Mouse (Mus musculus): Measurements from ENCODE around the gene Fam184a. TPM values are rescaled to one million over a fixed set of nuclear protein-coding genes. Genes with fewer than 3 reads are reported as not detected.
A peak's percentile ranks its signal among the peaks of the same experiment; 100 is the strongest.

Fam184a gene
- polyA plus RNA-seq, 1 experiment: 17.6 TPM

GRCm38 (mm10) chr10:53596677-53597120, 154.2 kb downstream of the Fam184a start, which contains the start of gene Asf1a:
Gene Asf1a, plus strand, starts transcription at chr10:53596757.
- peak; percentile 99 for DNase-seq (ENCODE audit: low read depth)
- TF ChIP-seq CTCF (IDR thresholded peaks at IDR 0.05; ENCODE audit: borderline replicate concordance, extremely low read depth, insufficient read depth, insufficient read length) (peak; percentile 61; the same call in 1 of the 2 replicates), POLR2A (IDR thresholded peaks at IDR 0.05; ENCODE audit: borderline replicate concordance, extremely low read depth, insufficient read depth, insufficient read length, poor library complexity, severe bottlenecking) (peak; percentile 45; the same call in 1 of the 2 replicates)

GRCm38 (mm10) chr10:53595744-53596676, 154.9 kb downstream of the Fam184a start:
- TF ChIP-seq POLR2A (IDR thresholded peaks at IDR 0.05; ENCODE audit: borderline replicate concordance, extremely low read depth, insufficient read depth, insufficient read length, poor library complexity, severe bottlenecking) (peak; percentile 67; the same call in 1 of the 2 replicates), CTCF (IDR thresholded peaks at IDR 0.05; ENCODE audit: borderline replicate concordance, extremely low read depth, insufficient read depth, insufficient read length) (no peak)
- peak; percentile 31 for DNase-seq (ENCODE audit: low read depth)

GRCm38 (mm10) chr10:53585777-53586176, 165.1 kb downstream of the Fam184a start:
- DNase-seq (ENCODE audit: low read depth): no peak
- TF ChIP-seq CTCF (IDR thresholded peaks at IDR 0.05; ENCODE audit: borderline replicate concordance, extremely low read depth, insufficient read depth, insufficient read length): no peak

Other genes starting within 250 kb of the Fam184a start
- gene Asf1a, start 154.4 kb downstream of the Fam184a start, polyA plus RNA-seq (2012; rRNA removed): 43.8 and 62.0 TPM in 2 replicates
- 3.9 and 4.7 TPM in 2 replicates for gene Mcm9, start 120.7 kb downstream of the Fam184a start, polyA plus RNA-seq (2012; rRNA removed)